Mouse (Mus musculus): ENCODE results near the gene Agrp. TPM values are rescaled to one million over a fixed set of nuclear protein-coding genes. Genes with fewer than 3 reads are reported as not detected.
A peak's percentile ranks its signal among the peaks of the same experiment; 100 is the strongest.

Agrp gene
- 0.81 and 0.99 TPM in 2 replicates for polyA plus RNA-seq (2015; fragmentation: Nextera tagmentation; extraction: Ambion mirVana)

- Histone ChIP-seq H3K9me3 (replicated peaks; ENCODE audit: control insufficient read depth, low read length) (no peaks in the 10 kb centered on the region), H3K4me1 (ENCODE audit: control insufficient read depth, insufficient read depth, low read length) (peaks cover 24% of the 10 kb centered on the region), H3K36me3 (ENCODE audit: control insufficient read depth, insufficient read depth, low read length) (no peaks in the 10 kb centered on the region), H3K27me3 (ENCODE audit: control insufficient read depth, insufficient read depth, low read length) (no peaks in the 10 kb centered on the region), H3K4me2 (ENCODE audit: low read depth, low read length) (peak within 1 kb of the TSS; percentile 83), H3K9ac (ENCODE audit: low read length) (peak within 1 kb of the TSS; percentile 100), H3K27ac (ENCODE audit: low read length) (peak within 1 kb of the TSS; percentile 100), H3K4me3 (replicated peaks; ENCODE audit: low read length) (peak within 1 kb of the TSS; percentile 89)
- ATAC-seq (ENCODE audit: insufficient read depth, low FRiP score) = peak; percentile 24; the same call in 1 of the 2 replicates
- under 1% methylated on average over 60 of the region's 63 CpGs for WGBS
These were observed at the start of gene Agrp for GRCm38 (mm10) chr8:105636963-105637510. Agrp (minus strand) TSS chr8:105637393.

- Histone ChIP-seq H3K4me1 (ENCODE audit: control insufficient read depth, insufficient read depth, low read length) (no peaks in the 10 kb centered on the region), H3K27me3 (ENCODE audit: control insufficient read depth, insufficient read depth, low read length) (no peaks in the 10 kb centered on the region), H3K9me3 (replicated peaks; ENCODE audit: control insufficient read depth, low read length) (no peaks in the 10 kb centered on the region), H3K4me2 (ENCODE audit: low read depth, low read length) (no peak overlapping the region), H3K4me3 (replicated peaks; ENCODE audit: low read length) (no peak overlapping the region), H3K27ac (ENCODE audit: low read length) (no peak overlapping the region), H3K9ac (ENCODE audit: low read length) (no peak overlapping the region), H3K36me3 (ENCODE audit: control insufficient read depth, insufficient read depth, low read length) (peaks cover 8% of the 10 kb centered on the region; the same call in 1 of the 2 replicates)
- ATAC-seq (ENCODE audit: insufficient read depth, low FRiP score) = no peak
- 61% methylated on average over 6 of the region's 6 CpGs for WGBS
These were observed 49.4 kb upstream of the Agrp start for GRCm38 (mm10) chr8:105686551-105686950.

DNA sequence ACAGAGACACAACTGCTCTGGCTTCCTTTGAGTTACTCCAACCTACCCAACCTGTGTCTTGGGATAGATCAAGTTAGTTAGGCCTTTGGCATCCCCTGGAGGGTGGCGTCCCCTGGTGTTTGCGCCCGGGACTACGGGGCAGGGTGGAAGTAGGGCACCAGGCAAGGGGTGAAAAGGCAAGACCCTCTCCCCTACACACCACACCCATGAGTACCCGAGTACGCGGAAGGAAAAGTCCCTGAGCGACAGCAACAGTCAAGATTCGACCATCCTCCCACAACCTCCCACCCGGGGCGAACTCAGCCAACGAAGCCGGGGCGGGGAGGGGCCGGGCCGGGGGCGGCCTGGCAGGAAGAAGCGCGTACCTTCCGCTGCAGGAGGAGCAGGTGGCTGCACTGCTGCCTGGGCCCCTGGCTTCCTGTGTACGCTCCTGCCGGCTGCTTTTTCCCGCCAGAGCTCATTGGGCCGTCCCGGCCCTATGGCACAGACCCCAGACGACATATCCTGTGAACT lies 48.7 kb upstream of the Agrp start, which contains the start of gene Carmil2:
Gene Carmil2, plus strand, starts transcription at position 479 of the 513 bp plus-strand sequence.
- Histone ChIP-seq H3K9ac (ENCODE audit: low read length) (peak within 1 kb of the TSS; percentile 49; the same call in 1 of the 2 replicates), H3K4me2 (ENCODE audit: low read depth, low read length) (peak within 1 kb of the TSS; percentile 45), H3K27ac (ENCODE audit: low read length) (no peak within 1 kb of the TSS), H3K27me3 (ENCODE audit: control insufficient read depth, insufficient read depth, low read length) (no peaks in the 10 kb centered on the region), H3K9me3 (replicated peaks; ENCODE audit: control insufficient read depth, low read length) (no peaks in the 10 kb centered on the region), H3K4me3 (replicated peaks; ENCODE audit: low read length) (0 out of 2 replicates have a peak within 1 kb of the TSS, but pooled peaks have one; percentile 10), H3K4me1 (ENCODE audit: control insufficient read depth, insufficient read depth, low read length) (no peaks in the 10 kb centered on the region), H3K36me3 (ENCODE audit: control insufficient read depth, insufficient read depth, low read length) (peaks cover 8% of the 10 kb centered on the region; the same call in 1 of the 2 replicates)
- ATAC-seq (ENCODE audit: insufficient read depth, low FRiP score) = peak; percentile 63; the same call in 1 of the 2 replicates
- 5% methylated on average over 26 of the region's 26 CpGs for WGBS

- no peak overlapping the region for H3K27ac ChIP-seq (ENCODE audit: low read length)
- no peak overlapping the region; the same call in 1 of the 2 replicates for H3K4me2 ChIP-seq (ENCODE audit: low read depth, low read length)
- 72% methylated on average over 7 of the region's 7 CpGs for WGBS
- ATAC-seq (ENCODE audit: insufficient read depth, low FRiP score) = no peak
- H3K9ac ChIP-seq (ENCODE audit: low read length) = no peak overlapping the region
- no peaks in the 10 kb centered on the region for H3K9me3 ChIP-seq (replicated peaks; ENCODE audit: control insufficient read depth, low read length)
- no peaks in the 10 kb centered on the region for H3K4me1 ChIP-seq (ENCODE audit: control insufficient read depth, insufficient read depth, low read length)
- no peak overlapping the region for H3K4me3 ChIP-seq (replicated peaks; ENCODE audit: low read length)
- H3K27me3 ChIP-seq (ENCODE audit: control insufficient read depth, insufficient read depth, low read length) = no peaks in the 10 kb centered on the region
- peaks cover 12% of the 10 kb centered on the region for H3K36me3 ChIP-seq (ENCODE audit: control insufficient read depth, insufficient read depth, low read length)
These were observed 48.1 kb upstream of the Agrp start for GRCm38 (mm10) chr8:105685325-105685724.

GRCm38 (mm10) chr8:105677891-105678290 lies 40.7 kb upstream of the Agrp start:
- Histone ChIP-seq H3K36me3 (ENCODE audit: control insufficient read depth, insufficient read depth, low read length) (peaks cover 40% of the 10 kb centered on the region), H3K4me1 (ENCODE audit: control insufficient read depth, insufficient read depth, low read length) (no peaks in the 10 kb centered on the region)
- WGBS = 85% methylated on average over 1 of the region's 1 CpGs

GRCm38 (mm10) chr8:105661167-105661566 lies 24.0 kb upstream of the Agrp start:
- 74% methylated on average over 3 of the region's 3 CpGs for WGBS
- Histone ChIP-seq H3K27ac (ENCODE audit: low read length) (no peak overlapping the region), H3K4me2 (ENCODE audit: low read depth, low read length) (no peak overlapping the region), H3K4me3 (replicated peaks; ENCODE audit: low read length) (no peak overlapping the region), H3K27me3 (ENCODE audit: control insufficient read depth, insufficient read depth, low read length) (no peaks in the 10 kb centered on the region), H3K36me3 (ENCODE audit: control insufficient read depth, insufficient read depth, low read length) (peaks cover 13% of the 10 kb centered on the region; the same call in 1 of the 2 replicates), H3K9ac (ENCODE audit: low read length) (no peak overlapping the region), H3K9me3 (replicated peaks; ENCODE audit: control insufficient read depth, low read length) (no peaks in the 10 kb centered on the region), H3K4me1 (ENCODE audit: control insufficient read depth, insufficient read depth, low read length) (no peaks in the 10 kb centered on the region)
- no peak for ATAC-seq (ENCODE audit: insufficient read depth, low FRiP score)

More at GRCm38 (mm10) chr8:105677891-105678290, 40.7 kb upstream of the Agrp start:
- Histone ChIP-seq H3K4me2 (ENCODE audit: low read depth, low read length) (no peak overlapping the region), H3K27ac (ENCODE audit: low read length) (no peak overlapping the region), H3K9ac (ENCODE audit: low read length) (no peak overlapping the region), H3K27me3 (ENCODE audit: control insufficient read depth, insufficient read depth, low read length) (no peaks in the 10 kb centered on the region), H3K9me3 (replicated peaks; ENCODE audit: control insufficient read depth, low read length) (no peaks in the 10 kb centered on the region), H3K4me3 (replicated peaks; ENCODE audit: low read length) (no peak overlapping the region)
- no peak for ATAC-seq (ENCODE audit: insufficient read depth, low FRiP score)

DNA sequence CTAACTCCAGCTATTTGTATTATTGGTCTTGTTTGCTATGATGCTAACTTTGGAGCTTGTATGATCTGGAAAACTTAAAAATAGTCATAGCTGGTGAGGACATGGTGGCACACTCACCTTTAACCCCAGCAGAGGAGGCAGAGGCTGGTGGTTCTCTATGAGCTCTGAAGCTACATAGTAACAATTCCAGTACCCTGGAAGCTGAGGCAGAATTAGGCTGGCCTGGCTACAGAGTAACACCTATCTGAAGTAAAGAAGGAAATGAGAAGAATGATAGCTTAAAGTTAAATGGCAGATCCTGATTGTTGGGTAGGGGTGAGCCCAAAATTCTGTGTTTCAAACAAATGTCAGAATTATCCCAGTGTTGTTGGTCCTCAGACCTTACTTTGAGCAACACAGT lies 20.4 kb upstream of the Agrp start:
- Histone ChIP-seq H3K27me3 (ENCODE audit: control insufficient read depth, insufficient read depth, low read length) (no peaks in the 10 kb centered on the region), H3K4me2 (ENCODE audit: low read depth, low read length) (no peak overlapping the region), H3K4me3 (replicated peaks; ENCODE audit: low read length) (no peak overlapping the region), H3K9ac (ENCODE audit: low read length) (no peak overlapping the region), H3K36me3 (ENCODE audit: control insufficient read depth, insufficient read depth, low read length) (no peaks in the 10 kb centered on the region), H3K27ac (ENCODE audit: low read length) (no peak overlapping the region), H3K9me3 (replicated peaks; ENCODE audit: control insufficient read depth, low read length) (no peaks in the 10 kb centered on the region), H3K4me1 (ENCODE audit: control insufficient read depth, insufficient read depth, low read length) (no peaks in the 10 kb centered on the region)
- ATAC-seq (ENCODE audit: insufficient read depth, low FRiP score) = no peak

DNA sequence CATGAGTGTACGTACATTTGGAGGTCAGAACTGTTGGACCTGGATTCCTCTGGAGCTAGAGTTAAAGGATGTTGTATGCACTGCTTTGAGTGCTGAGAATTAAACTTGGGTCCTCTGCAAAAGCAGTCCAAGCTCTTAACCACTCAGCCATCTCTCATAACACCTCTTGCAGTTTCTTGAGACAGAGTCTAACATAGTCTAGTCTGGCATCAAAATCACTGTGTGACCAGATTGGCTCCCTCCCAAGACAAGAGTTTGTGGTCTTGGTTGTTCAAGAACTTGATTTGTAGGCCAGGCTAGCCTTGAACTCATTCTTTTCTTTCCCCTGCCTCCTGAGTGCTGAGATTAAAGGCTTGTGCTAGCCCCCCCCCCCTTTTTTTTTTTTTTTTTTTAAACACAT lies 11.7 kb upstream of the Agrp start:
- H3K4me1 ChIP-seq (ENCODE audit: control insufficient read depth, insufficient read depth, low read length) = no peaks in the 10 kb centered on the region
- no peaks in the 10 kb centered on the region for H3K9me3 ChIP-seq (replicated peaks; ENCODE audit: control insufficient read depth, low read length)
- no peak overlapping the region for H3K4me3 ChIP-seq (replicated peaks; ENCODE audit: low read length)
- no peak overlapping the region for H3K9ac ChIP-seq (ENCODE audit: low read length)
- H3K36me3 ChIP-seq (ENCODE audit: control insufficient read depth, insufficient read depth, low read length) = peaks cover 10% of the 10 kb centered on the region
- no peaks in the 10 kb centered on the region for H3K27me3 ChIP-seq (ENCODE audit: control insufficient read depth, insufficient read depth, low read length)
- H3K27ac ChIP-seq (ENCODE audit: low read length) = no peak overlapping the region
- no peak overlapping the region for H3K4me2 ChIP-seq (ENCODE audit: low read depth, low read length)
- WGBS = 95% methylated on average over 1 of the region's 1 CpGs
- ATAC-seq (ENCODE audit: insufficient read depth, low FRiP score) = no peak

DNA sequence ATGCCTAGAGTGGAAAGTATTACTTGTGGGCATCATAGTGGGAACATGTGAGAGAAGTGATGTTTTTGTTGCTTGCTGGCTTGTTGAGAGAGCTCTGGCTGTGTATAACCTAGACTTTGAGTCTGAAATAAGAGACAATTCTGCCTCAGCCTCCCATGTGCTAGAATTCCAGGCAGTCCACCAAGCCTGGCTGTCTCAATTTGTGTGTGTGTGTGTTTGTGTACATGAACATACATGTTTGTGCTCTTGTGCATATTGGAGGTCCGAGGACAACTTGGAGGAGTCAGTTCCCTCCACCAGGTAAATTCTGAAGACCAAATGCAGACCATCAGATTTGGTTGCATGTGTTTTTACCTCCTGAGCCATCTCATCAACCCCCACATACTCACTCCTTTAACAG lies 8.0 kb upstream of the Agrp start:
- Histone ChIP-seq H3K4me3 (replicated peaks; ENCODE audit: low read length) (no peak overlapping the region), H3K27ac (ENCODE audit: low read length) (no peak overlapping the region), H3K27me3 (ENCODE audit: control insufficient read depth, insufficient read depth, low read length) (no peaks in the 10 kb centered on the region), H3K9me3 (replicated peaks; ENCODE audit: control insufficient read depth, low read length) (no peaks in the 10 kb centered on the region), H3K36me3 (ENCODE audit: control insufficient read depth, insufficient read depth, low read length) (peaks cover 13% of the 10 kb centered on the region), H3K4me2 (ENCODE audit: low read depth, low read length) (no peak overlapping the region), H3K4me1 (ENCODE audit: control insufficient read depth, insufficient read depth, low read length) (peaks cover 7% of the 10 kb centered on the region; the same call in 1 of the 2 replicates), H3K9ac (ENCODE audit: low read length) (no peak overlapping the region)
- no peak for ATAC-seq (ENCODE audit: insufficient read depth, low FRiP score)
- 96% methylated on average over 1 of the region's 1 CpGs for WGBS

Data from stomach, embryonic 16.5 days (tissue).